Mouse (Mus musculus): Measurements from ENCODE around the gene Nudt16. TPM values are rescaled to one million over a fixed set of nuclear protein-coding genes. Genes with fewer than 3 reads are reported as not detected.

Gene Nudt16
- 20.7 TPM for polyA plus RNA-seq (2017; shearing (Covaris generic))

GRCm38 (mm10) chr9:105131253-105132001 is at the start of gene Nudt16:
Gene Nudt16 (minus strand): TSS chr9:105131824.

GRCm38 (mm10) chr9:105144992-105145391 is 13.4 kb upstream of the Nudt16 start, which contains the start of gene 1700080E11Rik:
Gene 1700080E11Rik (minus strand): TSS chr9:105145092.

Other genes with a start within 250 kb of the Nudt16 start
- gene Mrpl3, start 78.6 kb downstream of the Nudt16 start, polyA plus RNA-seq (2017; shearing (Covaris generic)), result 58.9 TPM
- gene 1700080E11Rik, start 13.3 kb upstream of the Nudt16 start, polyA plus RNA-seq (2017; shearing (Covaris generic)), result not detected